ENCODE assay signal across 27 mouse cellular contexts in the genomic region with DNA sequence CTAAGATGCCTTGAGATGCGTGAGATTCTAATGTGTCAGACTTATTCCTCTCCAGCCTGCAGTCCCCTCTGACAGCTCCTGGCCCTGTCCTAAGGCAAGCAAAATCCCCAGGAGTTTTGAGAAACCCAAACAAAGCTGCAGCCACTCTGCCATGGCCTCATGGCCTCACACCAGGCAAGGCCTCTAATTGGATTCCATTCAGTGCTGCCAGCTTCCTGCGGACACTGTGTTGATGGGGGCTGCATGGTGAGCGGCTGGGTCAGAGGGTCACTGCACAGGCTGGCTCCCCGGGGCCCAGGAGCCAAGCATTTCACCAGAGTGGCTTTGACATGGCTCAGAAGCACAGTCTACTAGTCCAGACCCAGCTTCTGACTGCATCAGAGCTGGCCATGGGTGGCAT.
DNase-seq lines count a peak whose midpoint lies in the region; ATAC-seq lines count a peak whose summit lies in the region.
"Had no signal": no experiment of that assay in that cellular context is flagged by ENCODE, and none has a peak within 500 bp of the region (broad histone marks: within the 10 kb centered on the region; RNA-seq: fewer than 3 reads in every experiment).

No protein-coding gene starts in this region.

- 6% methylated on average over 4 of the region's 4 CpGs for WGBS in hindbrain, embryonic 10.5 days
- 23% methylated on average over 4 of the region's 4 CpGs for WGBS in hindbrain, embryonic 14.5 days
- 12% methylated on average over 4 of the region's 4 CpGs for WGBS in midbrain, embryonic 16.5 days
- WGBS in midbrain, embryonic 13.5 days: 6% methylated on average over 4 of the region's 4 CpGs
- 10% methylated on average over 4 of the region's 4 CpGs for WGBS in embryonic facial prominence, embryonic 11.5 days

- no peak overlapping the region for H3K4me2 ChIP-seq in hindbrain, embryonic 14.5 days (replicated peaks)
- H3K4me2 ChIP-seq in midbrain, embryonic 16.5 days (ENCODE audit: low read length): no peak overlapping the region
- H3K4me2 ChIP-seq in midbrain, embryonic 13.5 days (replicated peaks): no peak overlapping the region
- H3K4me2 ChIP-seq in embryonic facial prominence, embryonic 11.5 days (ENCODE audit: low read depth, low read length): no peak overlapping the region
- H3K4me2 ChIP-seq: limb, embryonic 13.5 days; liver, embryonic 11.5 days; lung, embryonic 15.5 days; midbrain, embryonic 15.5 days; neural tube, embryonic 12.5 days had no signal

- no peaks in the 10 kb centered on the region for H3K36me3 ChIP-seq in hindbrain, embryonic 10.5 days
- no peaks in the 10 kb centered on the region for H3K36me3 ChIP-seq in hindbrain, embryonic 14.5 days (replicated peaks; ENCODE audit: control insufficient read depth, insufficient read depth)
- no peaks in the 10 kb centered on the region for H3K36me3 ChIP-seq in midbrain, embryonic 16.5 days (ENCODE audit: control insufficient read depth, insufficient read depth, low read length)
- no peaks in the 10 kb centered on the region for H3K36me3 ChIP-seq in midbrain, embryonic 13.5 days
- no peaks in the 10 kb centered on the region for H3K36me3 ChIP-seq in embryonic facial prominence, embryonic 11.5 days (replicated peaks; ENCODE audit: control insufficient read depth, insufficient read depth, low read depth, low read length)
- H3K36me3 ChIP-seq: limb, embryonic 13.5 days; lung, embryonic 15.5 days; midbrain, embryonic 15.5 days; neural tube, embryonic 12.5 days had no signal

- no peak overlapping the region for H3K4me3 ChIP-seq in hindbrain, embryonic 10.5 days
- H3K4me3 ChIP-seq in hindbrain, embryonic 14.5 days (replicated peaks; ENCODE audit: low read length): no peak overlapping the region
- H3K4me3 ChIP-seq in midbrain, embryonic 16.5 days (ENCODE audit: low read depth, low read length): no peak overlapping the region
- H3K4me3 ChIP-seq in midbrain, embryonic 13.5 days (replicated peaks): no peak overlapping the region
- H3K4me3 ChIP-seq in embryonic facial prominence, embryonic 11.5 days (ENCODE audit: low read depth, low read length): no peak overlapping the region
- H3K4me3 ChIP-seq: gastrocnemius, adult 2 months; layer of hippocampus, adult 2 months; left cerebral cortex, adult 2 months; limb, embryonic 13.5 days; lung, embryonic 15.5 days; midbrain, embryonic 15.5 days; myocyte; neural tube, embryonic 12.5 days had no signal

- no peak overlapping the region for H3K9ac ChIP-seq in hindbrain, embryonic 14.5 days
- H3K9ac ChIP-seq in midbrain, embryonic 16.5 days (ENCODE audit: low read depth, low read length): no peak overlapping the region
- no peak overlapping the region for H3K9ac ChIP-seq in midbrain, embryonic 13.5 days (replicated peaks)
- no peak overlapping the region for H3K9ac ChIP-seq in embryonic facial prominence, embryonic 11.5 days (replicated peaks; ENCODE audit: low read length)
- H3K9ac ChIP-seq: limb, embryonic 13.5 days; lung, embryonic 15.5 days; midbrain, embryonic 15.5 days; neural tube, embryonic 12.5 days had no signal

- H3K4me1 ChIP-seq in hindbrain, embryonic 10.5 days (replicated peaks): peaks cover 56% of the 10 kb centered on the region
- peaks cover 9% of the 10 kb centered on the region for H3K4me1 ChIP-seq in hindbrain, embryonic 14.5 days (replicated peaks; ENCODE audit: control insufficient read depth, insufficient read depth, low read length)
- 0 out of 2 replicates have a peak, but pooled peaks cover 4% of the 10 kb centered on the region for H3K4me1 ChIP-seq in midbrain, embryonic 16.5 days (ENCODE audit: control insufficient read depth, insufficient read depth, low read length)
- H3K4me1 ChIP-seq in midbrain, embryonic 13.5 days (replicated peaks): peaks cover 21% of the 10 kb centered on the region
- H3K4me1 ChIP-seq in embryonic facial prominence, embryonic 11.5 days (ENCODE audit: control insufficient read depth, insufficient read depth, low read length): no peaks in the 10 kb centered on the region; the same call in 1 of the 2 replicates
- H3K4me1 ChIP-seq: lung, embryonic 15.5 days had no signal

- peak; percentile 55 for DNase-seq in hindbrain, embryonic 10.5 days (ENCODE audit: low spot score)
- DNase-seq in hindbrain, embryonic 14.5 days (ENCODE audit: low spot score): no peak
- DNase-seq in embryonic facial prominence, embryonic 11.5 days (ENCODE audit: low spot score): no peak
- peak; percentile 63 for DNase-seq in retina, embryonic 14.5 days (ENCODE audit: low spot score)
- no peak for DNase-seq in gastrocnemius, postnatal 25 days
- DNase-seq in ovary, postnatal 14 days (ENCODE audit: low spot score): no peak
- DNase-seq: adrenal gland, postnatal 14 days; B cell, adult 2 months; cerebellum, adult 11 months; cerebellum, adult 9-10 months; cerebellum, postnatal 36 days; heart, postnatal 36 days; lung, postnatal 36 days; right cerebral cortex, postnatal 14 days had no signal

- peak overlapping the region; percentile 78 for H3K27ac ChIP-seq in hindbrain, embryonic 10.5 days
- no peak overlapping the region for H3K27ac ChIP-seq in hindbrain, embryonic 14.5 days
- no peak overlapping the region for H3K27ac ChIP-seq in midbrain, embryonic 16.5 days (ENCODE audit: low read length)
- no peak overlapping the region for H3K27ac ChIP-seq in midbrain, embryonic 13.5 days
- no peak overlapping the region for H3K27ac ChIP-seq in embryonic facial prominence, embryonic 11.5 days (replicated peaks; ENCODE audit: low read depth, low read length)
- H3K27ac ChIP-seq: gastrocnemius, adult 2 months; layer of hippocampus, adult 2 months; left cerebral cortex, adult 2 months; limb, embryonic 13.5 days; lung, embryonic 15.5 days; midbrain, embryonic 15.5 days; neural tube, embryonic 12.5 days had no signal

- H3K9me3 ChIP-seq in hindbrain, embryonic 10.5 days: no peaks in the 10 kb centered on the region
- no peaks in the 10 kb centered on the region for H3K9me3 ChIP-seq in hindbrain, embryonic 14.5 days (ENCODE audit: control insufficient read depth, low read length)
- H3K9me3 ChIP-seq in midbrain, embryonic 16.5 days (replicated peaks; ENCODE audit: control insufficient read depth, low read length, poor library complexity, severe bottlenecking): no peaks in the 10 kb centered on the region
- no peaks in the 10 kb centered on the region for H3K9me3 ChIP-seq in midbrain, embryonic 13.5 days
- no peaks in the 10 kb centered on the region for H3K9me3 ChIP-seq in embryonic facial prominence, embryonic 11.5 days (replicated peaks; ENCODE audit: control insufficient read depth, low read length)
- H3K9me3 ChIP-seq: limb, embryonic 13.5 days; lung, embryonic 15.5 days; midbrain, embryonic 15.5 days; neural tube, embryonic 12.5 days had no signal

- no peak for ATAC-seq in hindbrain, embryonic 14.5 days (ENCODE audit: low FRiP score)
- peak; percentile 47; the same call in 1 of the 2 replicates for ATAC-seq in midbrain, embryonic 16.5 days
- ATAC-seq in midbrain, embryonic 13.5 days: no peak
- ATAC-seq in embryonic facial prominence, embryonic 11.5 days (replicated peaks; ENCODE audit: insufficient number of reproducible peaks, low FRiP score, low TSS enrichment, low read depth): peak; percentile 21; the same call in 1 of the 2 replicates
- ATAC-seq: forebrain, embryonic 16.5 days; intestine, postnatal 0 days; midbrain, embryonic 15.5 days had no signal

- peaks cover 3% of the 10 kb centered on the region; the same call in 1 of the 2 replicates for H3K27me3 ChIP-seq in hindbrain, embryonic 10.5 days (ENCODE audit: insufficient read depth, poor library complexity, severe bottlenecking)
- H3K27me3 ChIP-seq in hindbrain, embryonic 14.5 days (ENCODE audit: control insufficient read depth, insufficient read depth, low read length): no peaks in the 10 kb centered on the region
- H3K27me3 ChIP-seq in midbrain, embryonic 16.5 days (ENCODE audit: control insufficient read depth, insufficient read depth, low read depth, low read length): no peaks in the 10 kb centered on the region
- 0 out of 2 replicates have a peak, but pooled peaks cover 3% of the 10 kb centered on the region for H3K27me3 ChIP-seq in midbrain, embryonic 13.5 days
- no peaks in the 10 kb centered on the region for H3K27me3 ChIP-seq in embryonic facial prominence, embryonic 11.5 days (ENCODE audit: control insufficient read depth, insufficient read depth, low read length)
- H3K27me3 ChIP-seq: limb, embryonic 13.5 days; lung, embryonic 15.5 days; midbrain, embryonic 15.5 days; neural tube, embryonic 12.5 days had no signal

Comparison
In these comparisons a context has a peak if more than half of its experiments do, and no peak if none do; other contexts are left out.
1. DNase-seq: peak in hindbrain, embryonic 10.5 days (single experiment) and retina, embryonic 14.5 days (single experiment); none in hindbrain, embryonic 14.5 days (single experiment), embryonic facial prominence, embryonic 11.5 days (single experiment), gastrocnemius, postnatal 25 days (single experiment) and ovary, postnatal 14 days (single experiment).
2. ATAC-seq: peak in midbrain, embryonic 16.5 days (single experiment) and embryonic facial prominence, embryonic 11.5 days (single experiment); none in hindbrain, embryonic 14.5 days (single experiment) and midbrain, embryonic 13.5 days (single experiment).